Mouse (Mus musculus) heart, postnatal 4 days (tissue): ENCODE data around the gene Smim13. TPM values are rescaled to one million over a fixed set of nuclear protein-coding genes. Genes with fewer than 3 reads are reported as not detected.
"Not testable (repeated sequence)": the region's sequence is repeated elsewhere in the genome, so short reads cannot be mapped to it uniquely, and the experiment has no call there.

Experiments
- DNase-seq: peaks from one replicate; pipeline ENCODE4 v3.0.0; 2021
- total RNA-seq, 2 experiments: library from RNA; stranded (reverse); gene quantifications; 2 replicates each; pipeline ENCODE4 v1.2.3; 2021

The Smim13 gene
- total RNA-seq, result 10 to 100 TPM; 17.4 to 18.5 TPM

DNA sequence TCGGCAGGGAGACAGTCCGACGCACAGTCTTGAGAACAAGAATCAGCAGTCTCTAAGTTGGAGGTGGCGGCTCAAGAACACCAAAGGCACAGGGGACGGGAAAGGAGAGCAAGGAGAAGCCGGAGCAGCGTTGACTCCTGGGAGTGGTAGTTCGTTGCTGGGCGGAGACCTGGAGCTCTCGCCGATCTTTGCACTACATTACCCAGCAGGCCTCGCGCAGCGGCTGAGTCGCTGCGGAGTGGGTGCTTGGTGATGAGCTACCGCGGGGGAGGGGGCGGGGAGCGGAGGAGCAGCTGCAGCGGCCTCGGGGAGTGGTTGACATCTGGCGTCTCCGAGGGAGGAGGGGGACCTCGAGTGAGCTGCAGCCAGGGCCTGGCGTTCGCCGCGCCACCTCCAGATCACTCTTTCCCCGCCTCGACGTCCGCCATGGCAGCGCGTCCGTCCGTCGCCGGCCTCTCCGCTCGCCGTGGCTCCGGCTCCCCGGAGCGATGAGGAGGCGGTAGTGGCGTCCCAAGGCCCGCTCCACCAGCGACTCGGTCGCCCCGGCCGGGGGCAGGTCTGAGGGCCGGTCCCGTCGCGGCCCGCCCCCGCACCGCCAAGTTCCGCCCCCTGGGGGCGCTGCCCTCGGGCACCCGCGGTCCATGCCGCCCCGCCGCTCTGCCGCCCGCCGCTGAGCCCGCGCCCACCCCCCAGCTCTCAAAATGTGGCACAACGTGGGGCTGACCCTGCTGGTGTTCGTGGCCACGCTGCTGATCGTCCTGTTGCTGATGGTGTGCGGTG lies at the start of gene Smim13:
Smim13 (plus strand) TSS at position 307 of the 780 bp plus-strand sequence.
- DNase-seq, result peak; percentile 91

DNA sequence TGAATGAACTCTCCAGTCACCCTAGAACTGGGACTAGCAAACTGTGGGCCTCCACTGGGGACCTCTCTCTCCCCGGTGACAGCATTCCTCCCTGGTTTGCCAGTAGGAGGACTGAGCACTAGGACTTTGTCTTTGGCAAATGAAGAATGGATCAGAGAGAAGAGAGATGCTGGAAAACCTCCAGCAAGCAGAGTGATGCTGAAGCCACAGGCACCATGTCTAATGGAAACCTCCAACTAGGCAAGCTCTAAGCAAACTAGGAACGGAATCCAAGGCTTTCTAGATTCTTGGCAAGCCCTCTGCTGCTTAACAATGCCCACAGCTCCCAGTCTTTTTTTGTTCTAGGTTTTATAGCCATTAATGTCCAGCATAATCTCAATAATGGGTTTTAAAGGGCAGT lies 48.8 kb upstream of the Smim13 start:
- DNase-seq, result no peak

DNA sequence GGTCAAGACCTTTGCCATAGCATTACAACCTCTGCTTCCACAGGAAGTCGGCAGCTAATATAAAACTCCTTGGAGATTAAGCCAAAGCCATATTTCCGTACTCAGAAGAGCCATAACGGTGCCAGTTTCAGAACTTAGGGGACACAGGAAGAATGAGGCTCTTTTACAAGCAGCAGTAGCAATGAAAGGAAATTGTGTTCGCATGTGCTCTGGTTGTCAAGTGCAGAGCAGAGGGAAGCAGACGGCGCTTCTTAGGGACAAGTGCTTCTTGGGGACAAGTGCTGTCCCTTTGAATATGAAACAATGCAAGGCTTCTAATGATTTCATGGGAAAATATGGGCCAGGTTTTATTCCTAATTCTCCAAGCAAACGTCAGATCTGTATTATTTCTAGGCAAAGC lies 46.4 kb upstream of the Smim13 start:
- DNase-seq, result no peak

DNA sequence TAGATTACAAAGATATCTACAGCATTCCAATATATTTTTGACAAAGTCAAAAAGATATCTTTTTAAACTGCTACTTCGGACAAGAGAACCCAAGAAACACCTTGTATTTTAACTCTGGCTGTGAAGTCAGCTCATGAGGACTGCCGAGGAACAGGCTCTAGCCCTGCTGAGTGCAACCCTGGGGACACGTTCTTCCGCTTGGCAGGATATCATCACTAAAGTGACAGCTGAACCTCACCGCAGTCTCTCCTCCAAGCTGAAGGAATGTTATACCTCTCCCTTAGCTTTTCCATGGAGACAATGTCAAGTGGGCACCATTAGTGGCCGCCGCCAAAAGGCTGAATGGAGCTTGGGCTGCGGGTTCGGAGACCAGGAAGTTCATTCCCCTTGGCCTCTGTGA lies 46.0 kb upstream of the Smim13 start:
- DNase-seq, result no peak

DNA sequence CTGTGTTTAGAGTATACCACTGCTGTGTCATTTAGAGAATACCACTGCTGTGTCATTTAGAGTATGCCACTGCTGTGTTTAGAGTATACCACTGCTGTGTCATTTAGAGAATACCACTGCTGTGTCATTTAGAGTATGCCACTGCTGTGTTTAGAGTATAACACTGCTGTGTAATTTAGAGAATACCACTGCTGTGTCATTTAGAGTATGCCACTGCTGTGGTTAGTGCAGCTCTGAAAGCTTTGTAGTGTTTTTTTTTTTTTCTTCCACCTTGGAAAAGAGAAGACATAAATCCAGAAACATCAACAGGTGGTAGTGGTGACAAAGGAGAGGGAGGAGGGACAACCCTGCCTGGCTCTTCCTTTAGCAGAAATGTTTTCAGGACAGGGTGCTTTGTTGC lies 44.1 kb upstream of the Smim13 start:
- not testable (repeated sequence) for DNase-seq

DNA sequence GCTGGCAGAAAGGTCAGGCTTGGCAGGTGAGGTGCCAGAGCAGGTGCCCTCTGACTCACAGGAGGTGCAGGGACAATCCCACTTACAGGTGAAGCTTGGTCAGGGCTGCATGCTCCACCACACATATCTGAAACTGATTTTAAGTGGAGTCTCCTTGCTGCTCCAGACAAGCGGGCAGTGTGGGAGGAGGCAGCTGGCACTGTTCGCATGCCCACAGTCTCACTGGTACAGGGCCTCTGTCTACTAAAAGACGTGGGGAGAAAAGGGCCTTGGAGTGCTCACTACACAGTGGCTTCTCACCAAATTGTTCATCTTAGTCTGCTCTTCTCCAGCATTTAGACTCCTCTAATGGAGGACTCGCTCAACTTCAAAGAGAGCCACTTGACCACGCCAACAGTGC lies 43.4 kb upstream of the Smim13 start:
- no peak for DNase-seq

DNA sequence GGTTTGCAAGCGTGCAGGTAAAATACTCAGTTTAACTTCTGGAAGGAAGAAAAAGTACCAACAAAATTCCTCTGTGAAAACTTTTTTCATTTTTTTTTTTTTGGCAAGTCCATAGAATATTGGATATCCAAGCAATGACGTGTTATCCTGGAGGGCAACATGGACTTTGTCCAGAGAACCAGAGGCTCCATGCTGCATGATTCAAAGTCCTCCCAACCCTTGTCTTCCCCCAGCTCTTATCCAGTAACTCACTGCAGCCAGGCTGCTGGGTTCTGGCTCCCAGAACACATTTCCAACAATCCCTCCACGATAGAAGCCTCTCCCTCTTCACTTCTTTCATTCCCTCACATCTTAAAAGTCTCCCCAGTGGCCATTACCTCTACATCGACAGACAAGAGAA lies 38.4 kb upstream of the Smim13 start:
- DNase-seq, result no peak

DNA sequence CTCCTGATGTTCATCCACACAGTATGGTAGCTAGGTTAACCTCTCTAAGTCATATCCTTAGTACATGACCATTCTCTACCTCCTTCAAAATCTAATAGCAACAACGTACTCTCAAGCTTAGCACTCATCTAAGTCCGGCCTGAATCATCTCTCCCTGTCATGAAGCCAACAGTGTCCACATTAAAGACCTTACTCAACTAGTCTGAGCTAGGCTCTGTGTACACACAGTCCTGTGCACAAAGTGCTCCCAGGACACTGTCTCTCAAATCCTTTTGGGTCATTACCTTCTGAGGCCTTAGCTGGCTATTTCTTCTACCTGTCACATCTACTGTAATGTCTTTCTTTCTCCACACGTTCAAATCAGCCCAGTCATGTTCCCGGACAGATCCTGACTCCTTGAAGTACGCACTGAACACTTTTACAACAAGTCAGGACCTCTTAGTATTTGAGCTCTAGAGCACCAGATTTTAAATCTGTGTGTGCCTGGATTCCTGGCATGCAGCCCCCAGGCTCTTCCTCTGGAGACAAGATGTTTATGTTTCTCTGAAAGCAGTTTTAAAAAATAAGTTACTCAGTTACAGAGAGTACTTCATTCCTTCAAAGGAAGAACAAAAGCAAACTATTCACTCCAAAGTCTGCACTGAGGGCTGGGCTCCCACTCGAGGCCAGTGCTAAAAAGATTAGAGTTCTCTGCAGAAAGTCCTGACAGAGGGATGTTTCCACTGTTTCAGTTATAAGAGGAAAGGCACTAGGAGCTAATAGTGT lies 36.9 kb upstream of the Smim13 start:
- DNase-seq, result no peak

DNA sequence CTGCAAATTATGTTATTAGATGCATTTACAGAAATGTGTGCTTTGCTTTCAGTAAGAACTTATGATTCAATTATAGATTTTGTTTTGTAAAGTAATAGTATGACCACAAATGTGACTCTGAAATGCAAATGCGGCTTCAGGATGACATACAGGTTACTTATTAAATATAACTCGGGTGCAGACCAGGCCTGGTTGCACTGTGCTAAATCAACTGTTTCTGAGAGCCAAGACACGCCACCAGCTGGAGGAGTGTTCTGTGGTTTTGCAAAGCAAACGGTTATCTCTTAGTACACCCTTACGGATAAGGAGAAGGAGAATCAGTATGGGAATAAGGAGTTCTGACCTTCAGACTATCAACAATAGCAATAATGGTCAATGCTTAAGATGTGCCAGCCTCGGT lies 34.0 kb upstream of the Smim13 start:
- no peak for DNase-seq

DNA sequence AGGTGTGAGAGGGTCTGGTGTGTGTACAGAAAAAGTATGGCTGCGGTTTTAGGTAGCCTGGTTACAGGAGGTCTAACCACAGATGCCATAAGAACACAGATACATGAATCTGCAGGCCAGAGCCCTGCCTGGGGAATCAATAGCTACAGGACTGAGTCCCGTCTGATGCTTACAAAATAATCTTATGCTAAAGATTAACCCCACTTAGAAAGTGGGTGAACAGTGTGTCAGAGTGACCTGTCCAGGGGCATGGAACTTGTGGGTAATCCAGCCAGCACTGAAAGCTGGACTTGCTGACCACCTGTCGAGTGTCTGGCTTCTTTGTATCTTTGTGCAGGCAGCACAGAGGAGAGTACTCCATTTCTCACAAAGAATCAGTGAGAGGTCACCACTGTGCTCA lies 33.4 kb upstream of the Smim13 start:
- DNase-seq, result no peak

DNA sequence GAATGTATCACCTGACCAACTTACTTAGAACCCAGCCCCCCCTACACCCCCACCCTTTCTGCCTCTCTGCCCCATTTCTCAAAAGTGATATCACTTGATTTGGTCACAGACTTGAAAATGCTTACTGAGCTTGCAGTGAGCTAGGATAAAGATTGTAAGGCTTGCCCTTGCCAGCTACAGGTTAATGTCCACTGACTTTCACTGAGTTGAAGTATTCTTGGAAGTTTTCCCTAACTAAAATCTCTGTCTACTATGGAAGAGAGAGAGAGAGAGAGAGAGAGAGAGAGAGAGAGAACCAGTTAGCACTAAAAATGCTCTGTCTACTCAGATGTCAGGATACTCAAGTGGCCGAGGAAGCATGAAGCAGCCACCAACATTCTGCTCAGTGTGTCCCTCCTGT lies 30.6 kb upstream of the Smim13 start:
- no peak for DNase-seq

DNA sequence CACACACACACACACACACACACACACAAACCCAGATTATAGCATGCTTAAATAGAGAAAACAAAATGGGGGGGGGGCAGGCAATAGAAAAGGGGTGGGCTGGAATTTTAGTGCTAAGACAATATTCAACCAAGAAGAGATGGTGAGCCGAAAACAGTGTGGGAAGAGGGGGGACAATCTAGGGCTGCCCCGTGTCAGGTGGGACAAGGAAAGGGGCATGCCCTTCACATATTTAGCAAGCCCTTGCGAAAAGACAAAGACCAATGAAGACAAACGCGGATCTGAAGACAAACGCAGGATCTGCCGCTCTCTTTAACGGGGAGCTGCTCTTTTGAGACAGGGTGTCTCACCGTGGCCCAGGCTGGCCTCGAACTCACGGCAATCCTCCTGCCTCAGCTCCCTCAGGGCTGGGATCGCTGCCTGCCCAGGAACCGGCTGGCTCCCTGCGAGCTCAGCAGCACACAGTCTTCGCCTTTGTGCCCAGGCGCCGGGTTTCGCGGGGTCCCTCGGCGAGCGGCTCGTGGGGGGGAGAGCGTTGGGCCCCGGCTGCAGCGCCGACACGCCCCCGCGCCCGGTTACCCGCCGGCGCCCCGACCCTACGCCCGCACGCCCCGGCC lies 29.8 kb upstream of the Smim13 start:
- no peak for DNase-seq

DNA sequence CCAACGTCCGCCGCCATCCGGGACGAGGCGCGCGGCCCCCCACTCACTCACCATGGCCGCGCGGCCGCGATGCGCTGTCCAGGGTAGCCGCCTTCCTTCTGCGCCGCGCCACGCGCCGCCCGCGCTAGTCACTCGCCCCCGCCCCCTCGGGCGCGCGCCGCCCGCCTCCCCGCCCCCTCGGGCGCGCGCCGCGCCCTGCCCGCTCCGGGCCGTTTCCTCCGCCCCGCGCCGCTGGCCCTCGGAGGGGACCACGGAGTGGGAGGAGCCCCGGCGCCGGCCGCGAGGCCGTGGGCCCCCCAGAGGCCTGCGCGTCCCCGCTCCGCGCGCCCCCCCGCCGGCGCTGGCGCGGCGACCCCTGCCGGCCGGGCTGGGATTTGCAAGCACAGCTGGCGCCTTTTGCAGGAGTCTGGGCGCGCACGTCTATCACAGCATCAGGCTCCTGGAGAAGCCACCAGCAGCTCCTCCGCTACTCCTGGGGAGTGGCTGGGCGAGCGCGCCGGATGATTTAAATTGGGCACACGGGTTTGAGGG lies 29.3 kb upstream of the Smim13 start, which contains the start of gene Elovl2:
Elovl2 (minus strand) TSS at position 102 of the 531 bp plus-strand sequence.
- DNase-seq, result peak; percentile 82

DNA sequence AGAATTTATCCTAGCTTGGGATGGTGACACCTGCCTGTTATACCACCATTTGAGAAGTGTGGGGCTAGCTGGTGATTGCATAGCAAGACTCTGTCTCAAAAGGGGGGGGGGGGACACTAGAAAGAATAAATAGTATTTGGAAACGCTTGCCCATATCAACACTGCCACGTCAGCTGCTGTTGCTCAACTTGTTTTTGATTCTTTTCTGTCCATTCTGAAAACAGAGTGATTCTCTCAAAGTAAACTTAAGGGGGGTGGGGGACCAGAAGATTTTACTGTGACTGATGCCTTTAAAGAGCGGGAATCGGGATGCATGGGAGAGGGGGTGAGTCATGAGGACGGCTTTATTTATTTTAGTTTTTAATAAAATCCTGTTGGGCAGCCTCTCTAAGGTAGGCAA lies 23.1 kb upstream of the Smim13 start:
- DNase-seq, result no peak

DNA sequence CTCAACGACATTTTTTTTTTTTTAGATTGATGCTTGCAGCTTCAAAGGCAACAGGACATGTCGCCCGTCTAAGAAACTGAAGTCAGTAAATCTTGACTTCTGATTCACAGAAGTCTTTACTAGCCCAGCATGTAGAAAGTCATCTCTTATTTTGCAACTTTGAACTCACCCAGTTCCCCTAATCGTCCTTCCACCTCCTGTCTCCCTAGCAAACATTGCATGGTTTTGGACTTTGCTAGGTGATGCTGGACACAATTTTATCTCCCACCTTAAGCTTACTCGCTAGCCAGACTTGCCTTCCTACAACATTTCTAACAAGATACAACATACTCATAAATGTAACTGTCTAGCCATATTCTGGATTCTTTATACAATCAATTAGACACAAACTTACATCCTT lies 21.6 kb upstream of the Smim13 start:
- no peak for DNase-seq

DNA sequence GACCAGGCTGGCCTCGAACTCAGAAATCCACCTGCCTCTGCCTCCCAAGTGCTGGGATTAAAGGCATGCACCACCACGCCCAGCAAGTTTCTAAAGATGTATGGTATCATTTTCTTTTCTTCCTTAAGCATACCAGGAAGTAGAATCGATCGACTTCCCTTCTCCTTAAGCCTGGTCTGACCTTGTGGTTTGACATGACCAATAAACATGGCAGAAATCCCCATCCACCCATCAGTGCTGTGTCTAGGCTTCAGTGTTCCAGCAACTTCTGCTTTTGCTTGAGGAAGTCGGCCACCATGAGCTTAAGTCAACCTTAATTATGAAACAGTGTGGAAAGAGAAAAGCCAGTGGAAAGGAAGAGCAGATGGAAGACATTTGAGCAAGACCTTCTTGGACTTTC lies 19.4 kb upstream of the Smim13 start:
- DNase-seq, result no peak

DNA sequence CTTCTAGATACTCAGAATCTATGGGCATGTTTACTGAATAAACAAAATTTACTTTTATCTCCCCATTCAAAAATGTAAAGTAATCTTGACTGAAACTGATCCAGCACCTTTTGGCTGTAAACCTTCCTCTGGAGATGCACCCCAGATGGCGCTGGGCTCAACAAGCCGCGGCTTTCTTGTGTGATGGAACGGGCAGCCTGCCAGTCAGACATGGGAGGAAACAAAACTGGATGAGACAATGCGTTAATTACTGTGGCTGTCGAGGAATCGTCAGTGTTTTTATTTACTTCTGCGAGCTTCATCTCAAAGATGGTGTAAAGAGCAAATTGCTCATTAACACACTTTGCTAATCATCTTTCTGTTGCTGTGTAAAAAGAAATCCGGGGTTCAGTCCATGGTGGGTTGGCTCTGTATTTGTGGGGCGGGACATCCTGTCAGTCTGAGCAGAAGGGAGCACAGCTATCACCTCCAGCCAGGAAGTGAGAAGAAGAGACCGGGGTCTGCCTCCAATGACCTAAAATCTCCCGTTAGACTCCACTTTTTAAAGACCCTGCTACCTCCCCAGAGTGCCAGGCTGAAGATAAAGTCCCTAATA lies 18.2 kb upstream of the Smim13 start:
- DNase-seq, result no peak

DNA sequence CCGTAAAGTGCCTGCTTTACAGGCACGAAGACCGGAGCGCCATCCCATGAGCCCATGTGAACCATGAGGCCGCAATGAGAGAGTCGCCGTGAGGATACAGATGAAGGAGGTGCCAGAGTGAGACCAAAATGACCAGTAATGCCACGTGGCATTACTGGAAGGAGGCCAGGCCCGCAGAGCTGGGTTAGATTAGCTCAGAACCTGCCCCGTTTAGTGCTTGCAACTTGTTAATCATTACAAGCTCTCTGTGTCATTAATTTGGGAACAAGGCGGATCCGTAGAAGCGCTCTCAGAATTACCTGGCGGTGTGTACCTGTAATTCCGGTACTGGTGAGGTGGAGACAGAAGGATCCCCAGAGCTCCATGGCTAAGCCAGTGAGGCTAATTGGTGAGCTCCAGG lies 17.4 kb upstream of the Smim13 start:
- no peak for DNase-seq

DNA sequence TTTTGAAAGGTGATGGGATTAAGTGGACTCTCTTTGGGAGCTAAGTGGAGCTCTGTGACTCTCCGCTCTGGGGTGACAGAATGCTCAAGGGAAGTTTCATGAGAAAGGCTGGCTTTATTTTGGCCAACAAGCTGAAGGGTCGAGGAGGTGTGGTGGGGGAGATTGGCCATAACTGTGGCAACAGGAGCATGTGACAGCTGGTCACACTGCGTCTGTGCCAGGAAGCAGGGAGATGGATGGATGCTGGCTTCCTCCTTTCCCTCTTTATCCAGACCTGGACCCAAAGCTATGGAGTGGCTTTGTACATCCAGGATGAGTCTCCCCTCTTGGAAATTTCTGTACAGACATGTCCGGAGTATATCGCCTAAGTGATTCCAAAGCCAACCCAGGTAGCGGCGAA lies 16.4 kb upstream of the Smim13 start:
- no peak for DNase-seq

DNA sequence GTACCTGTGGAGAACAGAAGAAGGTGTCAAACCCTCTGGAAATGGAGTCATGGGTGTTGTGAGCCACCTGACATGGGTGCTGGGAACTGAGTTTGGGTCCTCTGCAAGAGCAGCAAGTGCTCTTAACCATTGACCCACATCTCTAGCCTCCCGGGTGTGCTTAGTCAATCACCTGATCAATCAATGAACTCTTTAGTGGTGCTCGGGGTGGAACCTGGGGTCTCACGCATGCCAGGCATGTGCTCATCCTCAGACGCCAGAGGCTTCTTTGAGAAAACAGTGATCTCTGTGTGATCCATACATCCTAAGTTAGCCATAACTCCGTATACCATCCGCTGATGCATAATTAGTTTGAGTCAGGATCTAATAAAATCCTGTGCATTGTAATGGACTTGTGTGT lies 14.5 kb upstream of the Smim13 start:
- DNase-seq, result no peak

DNA sequence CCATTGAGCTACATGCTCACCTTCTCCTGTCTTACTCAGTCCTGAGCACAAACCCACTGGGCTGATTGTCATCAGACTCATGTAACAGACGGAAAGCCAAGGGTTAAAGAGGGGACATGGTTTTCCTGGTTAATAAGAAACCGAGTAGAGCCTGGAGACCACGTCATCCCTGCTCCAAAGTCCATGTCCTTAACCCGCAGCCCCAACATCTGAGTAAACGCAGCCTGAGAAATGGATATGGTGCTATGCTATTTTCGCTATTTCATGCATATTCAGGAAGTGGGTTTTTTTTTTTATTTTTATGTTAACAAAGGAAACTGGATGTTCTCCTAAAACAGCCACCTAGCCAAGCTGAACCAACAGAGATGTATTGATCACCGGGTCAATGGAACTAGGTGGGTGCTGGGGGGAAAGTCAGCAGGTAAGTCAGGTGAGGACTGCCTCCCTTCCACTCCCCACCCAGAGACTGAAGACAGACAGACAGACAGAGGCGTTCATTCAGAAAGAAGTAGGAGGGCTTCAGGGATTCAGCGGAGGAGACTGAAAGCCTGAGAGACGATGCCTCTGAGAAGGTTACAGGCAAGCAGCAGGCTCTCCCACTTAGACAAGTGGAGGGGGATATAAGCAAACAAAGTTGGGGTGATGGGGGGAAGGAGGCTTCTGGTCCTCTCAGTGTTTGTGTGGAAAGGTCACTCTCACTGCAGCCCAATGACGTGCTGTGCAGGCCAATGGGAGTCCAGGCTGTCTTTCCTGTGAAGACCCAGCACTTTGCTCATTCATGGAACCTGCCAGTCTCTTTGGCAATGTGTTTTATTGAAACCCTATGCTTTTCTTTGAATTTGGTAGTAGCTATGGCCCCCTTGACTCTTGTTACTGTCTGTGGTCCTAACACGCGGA lies 13.6 kb upstream of the Smim13 start:
- no peak for DNase-seq
